Mouse (Mus musculus): Measurements from ENCODE around the gene Olfr1002.

DNA sequence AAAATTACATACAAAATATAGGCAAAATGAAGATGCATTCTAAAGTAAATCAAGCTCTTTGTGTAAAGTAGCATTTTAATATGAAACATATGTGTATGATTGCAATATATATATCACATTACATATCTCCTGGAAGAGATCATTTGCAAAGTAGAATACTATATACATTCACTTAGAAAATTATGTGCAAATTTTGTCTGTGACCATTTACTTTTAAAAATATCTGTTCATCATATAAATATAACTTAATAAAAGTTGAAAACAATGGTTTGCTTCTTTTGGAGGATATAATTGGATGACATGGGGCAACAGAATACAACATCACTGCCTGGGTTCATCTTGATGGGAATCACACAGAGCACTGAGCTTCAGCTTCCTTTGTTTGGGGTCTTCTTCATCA lies 38.6 kb upstream of the Olfr1002 start, which contains the start of gene Olfr1008:
- TF ChIP-seq EP300 (optimal IDR thresholded peaks at IDR 0.05) (no peak), CTCF (IDR thresholded peaks at IDR 0.05; ENCODE audit: low read depth) (no peak)
